8 mouse cellular contexts compared by ENCODE assay signal in genomic region chr4:107937338-107937737, GRCm38 (mm10). TPM values are rescaled to one million over a fixed set of nuclear protein-coding genes. Genes with fewer than 3 reads are reported as not detected.
DNase-seq lines count a peak whose midpoint lies in the region; ATAC-seq lines count a peak whose summit lies in the region.

No protein-coding gene starts in this region.

- H3K27ac ChIP-seq in liver, embryonic 12.5 days, result no peak overlapping the region
- no peak overlapping the region for H3K27ac ChIP-seq in neural tube, embryonic 11.5 days (ENCODE audit: low read depth, low read length)

- H3K4me3 ChIP-seq in liver, embryonic 12.5 days, result no peak overlapping the region
- H3K4me3 ChIP-seq in neural tube, embryonic 11.5 days (ENCODE audit: low read depth, low read length), result no peak overlapping the region

- peaks cover 4% of the 10 kb centered on the region; the same call in 1 of the 2 replicates for H3K27me3 ChIP-seq in liver, embryonic 12.5 days (replicated peaks)
- H3K27me3 ChIP-seq in neural tube, embryonic 11.5 days (ENCODE audit: control insufficient read depth, insufficient read depth, low read length), result no peaks in the 10 kb centered on the region

- H3K4me1 ChIP-seq in liver, embryonic 12.5 days, result peaks cover 9% of the 10 kb centered on the region
- no peaks in the 10 kb centered on the region for H3K4me1 ChIP-seq in neural tube, embryonic 11.5 days (ENCODE audit: control insufficient read depth, insufficient read depth, low read length)

- no peaks in the 10 kb centered on the region for H3K9me3 ChIP-seq in liver, embryonic 12.5 days (replicated peaks)
- H3K9me3 ChIP-seq in neural tube, embryonic 11.5 days (ENCODE audit: control insufficient read depth, low read length), result no peaks in the 10 kb centered on the region

- intact Hi-C loops in left cerebral cortex, postnatal 10 days (cut with DNase I), result loop anchor here (5.0 to 10.0 kb wide), 3 partner anchors 137 to 387 kb away; partner anchors contain the start of gene Coa7

- H3K4me2 ChIP-seq in liver, embryonic 12.5 days, result no peak overlapping the region
- H3K4me2 ChIP-seq in neural tube, embryonic 11.5 days (ENCODE audit: low read depth), result no peak overlapping the region

- DNase-seq in liver, result peak; percentile 67
- peak; percentile 58 for DNase-seq in cerebellum, adult 9-11 months
- peak; percentile 35 to 38 for DNase-seq in frontal cortex, postnatal 25 days (ENCODE audit: low spot score in 2 of 2)
- DNase-seq in kidney, adult 11 months, result peak; percentile 54
- DNase-seq in left cerebral cortex, postnatal 10 days (ENCODE audit: extremely low spot score in 1 of 2, low spot score in 2 of 2), result peak; percentile 67 to 81
- peak; percentile 63 for DNase-seq in neural tube, embryonic 11.5 days (ENCODE audit: low spot score)
- DNase-seq in testis, postnatal 10 days (ENCODE audit: low spot score), result peak; percentile 85

- WGBS in liver, embryonic 12.5 days (ENCODE audit: insufficient replicate concordance), result 23% methylated on average over 6 of the region's 6 CpGs
- 38% methylated on average over 6 of the region's 6 CpGs for WGBS in neural tube, embryonic 11.5 days

- H3K36me3 ChIP-seq in liver, embryonic 12.5 days, result no peaks in the 10 kb centered on the region
- H3K36me3 ChIP-seq in neural tube, embryonic 11.5 days (ENCODE audit: control insufficient read depth, insufficient read depth, low read length), result no peaks in the 10 kb centered on the region

- no peak overlapping the region for H3K9ac ChIP-seq in liver, embryonic 12.5 days
- H3K9ac ChIP-seq in neural tube, embryonic 11.5 days (ENCODE audit: low read length), result no peak overlapping the region

- ATAC-seq in liver, embryonic 12.5 days, result no peak
- no peak for ATAC-seq in neural tube, embryonic 11.5 days (ENCODE audit: insufficient read depth, low FRiP score, low TSS enrichment)

RNA-seq across cellular contexts. Expression of gene Cpt2, which starts 13.9 kb away (rescaled TPM):
- polyA plus RNA-seq in liver, embryonic 12.5 days (2016; fragmentation: Nextera tagmentation; extraction: Ambion mirVana), result 40.1 and 42.7 TPM in 2 replicates
- total RNA-seq in left cerebral cortex, postnatal 10 days (2021), result 1 to 10 TPM; 3.9 to 4.8 TPM
- polyA plus RNA-seq in neural tube, embryonic 11.5 days (2014; fragmentation: Nextera tagmentation; extraction: Ambion mirVana), result 34.8 and 35.0 TPM in 2 replicates

RNA-seq across cellular contexts. Expression of gene Slc1a7, which starts 30.8 kb away (rescaled TPM):
- not detected in 2 replicates for polyA plus RNA-seq in liver, embryonic 12.5 days (2016; fragmentation: Nextera tagmentation; extraction: Ambion mirVana)
- not detected for total RNA-seq in left cerebral cortex, postnatal 10 days (2021)
- not detected in 2 replicates for polyA plus RNA-seq in neural tube, embryonic 11.5 days (2014; fragmentation: Nextera tagmentation; extraction: Ambion mirVana)

RNA-seq across cellular contexts. Expression of gene 0610037L13Rik, which starts 47.7 kb away (rescaled TPM):
- polyA plus RNA-seq in liver, embryonic 12.5 days (2016; fragmentation: Nextera tagmentation; extraction: Ambion mirVana), result 54.1 and 59.0 TPM in 2 replicates
- 10 to 100 TPM; 63.3 to 67.7 TPM for total RNA-seq in left cerebral cortex, postnatal 10 days (2021)
- polyA plus RNA-seq in neural tube, embryonic 11.5 days (2014; fragmentation: Nextera tagmentation; extraction: Ambion mirVana), result 109 and 128 TPM in 2 replicates

RNA-seq across cellular contexts. Expression of gene Magoh, which starts 57.8 kb away (rescaled TPM):
- 140 and 151 TPM in 2 replicates for polyA plus RNA-seq in liver, embryonic 12.5 days (2016; fragmentation: Nextera tagmentation; extraction: Ambion mirVana)
- total RNA-seq in left cerebral cortex, postnatal 10 days (2021), result 10 to 100 TPM; 43.9 to 46.4 TPM
- 195 and 208 TPM in 2 replicates for polyA plus RNA-seq in neural tube, embryonic 11.5 days (2014; fragmentation: Nextera tagmentation; extraction: Ambion mirVana)
